Mouse (Mus musculus): ENCODE results near the gene Prcd.
"Not testable (repeated sequence)": the region's sequence is repeated elsewhere in the genome, so short reads cannot be mapped to it uniquely, and the experiment has no call there.

Prcd gene

DNA sequence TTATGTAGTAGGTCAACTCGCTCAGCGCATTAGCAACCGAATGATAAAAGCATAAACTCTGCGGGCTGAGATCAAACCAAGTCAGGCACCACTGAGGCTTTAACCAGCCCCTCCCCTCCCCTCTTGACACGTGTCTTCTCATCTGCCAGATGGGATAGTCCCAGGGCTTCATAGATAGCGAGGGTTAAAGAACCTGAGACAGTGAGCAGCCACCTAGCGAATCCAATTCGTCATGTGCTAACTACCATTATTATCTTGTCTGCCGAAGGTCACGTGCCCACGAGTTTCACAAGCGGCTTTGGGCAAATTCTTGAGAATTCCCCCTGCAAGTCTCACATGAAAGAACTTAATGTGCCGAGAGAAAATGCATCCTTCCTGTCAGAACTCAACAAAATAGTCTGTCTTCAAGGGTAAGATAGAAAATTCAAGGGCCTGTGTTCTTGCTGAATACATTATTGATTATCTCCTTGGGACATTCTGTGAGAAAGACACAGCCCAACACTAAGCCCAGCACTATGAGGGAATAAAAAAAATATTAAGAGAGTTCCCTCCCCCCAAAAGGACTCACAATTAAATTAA lies 16.5 kb downstream of the Prcd start:
- DNase-seq: no peak

DNA sequence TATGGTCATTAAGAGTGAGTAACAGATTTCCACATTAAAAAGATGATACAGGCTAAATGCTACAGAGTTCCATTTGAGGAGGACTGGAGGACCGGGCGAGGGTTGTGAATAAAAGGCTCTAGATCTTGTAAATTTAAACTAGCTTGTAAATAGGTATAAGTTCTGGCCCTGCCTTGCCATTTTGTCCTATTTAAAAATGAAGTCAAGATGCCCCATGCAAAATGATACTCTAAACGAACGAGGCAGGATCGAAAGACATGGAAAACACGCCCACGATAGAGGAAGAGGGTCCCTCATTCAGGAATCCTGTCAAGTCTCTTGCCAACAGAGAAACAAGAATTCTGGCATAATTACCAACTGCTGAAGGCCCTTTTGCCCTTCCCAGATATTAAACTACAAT lies 17.1 kb downstream of the Prcd start:
- DNase-seq: no peak

GRCm38 (mm10) chr11:116671112-116671844 lies 17.9 kb downstream of the Prcd start:
- peak; percentile 97 to 98 for DNase-seq

- no peak for DNase-seq
Measured at GRCm38 (mm10) chr11:116671845-116672434, 18.6 kb downstream of the Prcd start.

GRCm38 (mm10) chr11:116672595-116672994 lies 19.3 kb downstream of the Prcd start:
- no peak for DNase-seq

- DNase-seq: no peak
Measured at GRCm38 (mm10) chr11:116673410-116673809, 20.1 kb downstream of the Prcd start.

DNA sequence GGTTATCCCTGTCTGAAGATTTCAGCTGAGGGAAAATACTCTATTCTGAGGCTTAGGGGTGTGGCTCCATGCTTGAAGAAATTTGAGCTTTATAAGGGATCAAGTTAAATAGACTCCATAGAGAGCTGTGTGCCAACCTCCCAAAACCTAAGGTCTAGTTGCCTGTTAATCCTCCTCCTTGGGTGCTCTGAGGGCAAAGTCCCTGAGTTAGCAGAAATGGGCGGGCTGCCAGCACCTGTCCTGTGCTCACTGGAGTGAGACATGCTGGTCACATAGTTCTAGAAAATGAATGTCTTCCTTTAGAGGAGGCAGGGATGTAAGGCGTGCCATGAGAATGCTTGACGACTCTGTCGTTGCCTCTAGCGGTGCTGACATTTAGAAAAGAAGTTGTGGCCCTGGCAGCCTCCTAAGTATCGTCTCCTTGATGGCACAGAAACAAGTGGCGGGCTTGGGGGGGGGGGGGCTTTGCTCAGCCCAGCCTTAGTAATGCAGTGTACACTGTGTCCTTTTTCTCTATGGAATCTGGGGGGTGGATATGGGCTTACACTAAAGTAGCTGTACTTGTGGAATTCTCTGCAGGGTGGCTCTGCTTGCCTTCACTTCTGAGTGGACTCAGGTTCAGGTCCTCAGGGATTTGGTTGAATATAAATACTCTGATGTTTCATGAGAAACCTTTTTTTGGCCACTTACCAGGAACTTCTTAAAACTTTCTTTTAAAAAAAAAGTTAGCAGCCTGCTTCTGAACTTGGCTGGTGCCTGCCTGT lies 21.5 kb downstream of the Prcd start:
- no peak for DNase-seq

DNA sequence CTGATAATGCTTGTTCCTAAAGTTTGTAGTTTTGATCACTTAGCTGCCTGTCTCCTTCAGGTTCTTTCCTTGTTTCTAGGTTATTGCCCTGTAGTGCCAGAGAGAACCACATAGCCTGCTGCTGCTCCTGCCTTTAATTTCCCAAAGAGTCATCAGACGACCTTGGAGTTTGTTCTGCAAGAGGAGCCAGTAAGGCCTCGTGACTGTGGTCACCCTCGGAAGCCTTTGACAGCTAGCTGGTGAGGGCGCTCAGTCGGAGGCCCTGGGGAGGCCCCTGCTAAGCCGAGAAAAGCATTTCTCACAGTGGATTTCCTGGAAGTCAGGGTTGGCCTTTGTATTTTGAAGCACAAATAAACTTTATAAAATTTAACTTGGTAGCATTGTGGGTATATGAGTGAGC lies 22.1 kb downstream of the Prcd start:
- not testable (repeated sequence) for DNase-seq

DNA sequence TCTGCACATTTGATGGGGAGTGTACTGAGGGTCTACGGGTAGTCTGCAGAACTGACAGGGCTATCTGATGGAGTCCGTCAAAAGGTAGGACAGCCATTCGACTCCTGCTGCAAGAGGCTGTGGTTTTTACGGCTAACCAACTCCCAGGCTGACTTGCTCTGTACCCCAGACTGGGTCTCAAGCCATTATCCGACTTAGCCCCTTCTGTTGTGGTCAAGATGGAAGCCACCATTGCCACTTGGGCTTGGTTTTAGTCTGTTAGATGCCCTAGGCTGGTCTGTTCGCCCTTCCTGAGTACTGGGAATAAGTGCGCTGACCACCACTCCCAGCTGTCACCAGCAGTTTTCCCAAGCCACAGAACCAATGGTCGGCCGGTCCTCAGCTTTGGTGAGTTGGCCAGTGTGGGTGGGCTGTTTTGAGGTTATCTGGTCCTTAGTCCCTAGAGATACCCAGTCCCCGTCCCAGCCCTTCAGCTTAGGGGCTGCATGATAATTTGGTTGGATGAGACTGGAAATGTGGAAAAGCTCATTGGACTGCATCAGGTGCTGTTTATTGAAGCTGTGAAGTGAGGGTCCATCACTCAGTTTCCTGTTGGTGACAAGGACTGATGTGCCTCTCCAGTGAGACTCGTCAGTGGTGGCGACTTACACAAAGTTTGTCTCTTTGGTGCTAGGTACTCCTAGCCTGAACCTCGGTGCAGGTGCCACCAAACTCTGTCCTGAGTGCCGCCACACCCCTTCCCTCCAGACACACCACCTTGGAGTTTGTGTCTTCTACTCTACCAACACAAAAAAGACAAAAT lies 23.0 kb downstream of the Prcd start:
- no peak for DNase-seq

- no peak for DNase-seq
Measured at GRCm38 (mm10) chr11:116677711-116678441, 24.5 kb downstream of the Prcd start.

GRCm38 (mm10) chr11:116679148-116679547 lies 25.8 kb downstream of the Prcd start:
- DNase-seq: no peak

DNA sequence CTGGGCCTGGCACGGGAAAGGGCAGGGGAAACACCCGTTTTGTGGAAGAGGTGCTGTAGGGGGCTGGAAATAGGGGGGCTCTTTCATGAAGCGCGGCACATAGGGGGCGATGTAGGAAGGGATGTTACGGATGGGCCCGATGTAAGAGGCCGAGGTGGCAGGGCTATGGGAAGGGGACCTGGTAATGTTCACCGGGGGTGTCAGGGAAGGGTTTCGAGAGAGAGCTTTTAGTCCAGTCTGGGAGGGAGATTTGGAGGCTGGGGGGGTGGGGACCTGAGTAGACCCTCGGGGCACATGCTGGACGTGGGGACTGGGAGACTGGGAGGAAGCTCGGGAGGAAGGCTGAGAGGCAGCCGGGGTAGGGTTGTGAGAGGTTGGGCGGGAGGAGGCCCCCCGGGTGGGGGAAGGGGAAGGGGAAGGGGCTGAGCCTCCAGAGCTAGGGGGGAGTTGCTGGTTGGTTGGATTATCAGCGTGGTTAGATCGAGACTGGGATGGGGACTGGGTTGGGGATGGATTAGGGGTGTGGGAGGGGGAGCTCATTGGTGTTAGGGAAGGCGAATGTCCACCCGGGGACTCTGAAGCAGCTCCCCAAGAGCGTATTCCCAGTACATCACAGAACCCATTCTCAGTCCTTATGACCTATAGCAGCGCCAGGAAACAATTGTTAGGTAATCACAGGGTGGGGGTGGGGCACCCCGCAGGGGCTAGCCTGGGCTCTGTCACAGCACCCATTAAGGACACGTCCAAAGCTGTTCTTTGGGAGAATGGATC lies 27.2 kb downstream of the Prcd start:
- no peak for DNase-seq

- no peak for DNase-seq
Measured at GRCm38 (mm10) chr11:116681147-116681546, 27.8 kb downstream of the Prcd start.

- no peak for DNase-seq
Measured at GRCm38 (mm10) chr11:116682501-116683144, 29.3 kb downstream of the Prcd start.

DNA sequence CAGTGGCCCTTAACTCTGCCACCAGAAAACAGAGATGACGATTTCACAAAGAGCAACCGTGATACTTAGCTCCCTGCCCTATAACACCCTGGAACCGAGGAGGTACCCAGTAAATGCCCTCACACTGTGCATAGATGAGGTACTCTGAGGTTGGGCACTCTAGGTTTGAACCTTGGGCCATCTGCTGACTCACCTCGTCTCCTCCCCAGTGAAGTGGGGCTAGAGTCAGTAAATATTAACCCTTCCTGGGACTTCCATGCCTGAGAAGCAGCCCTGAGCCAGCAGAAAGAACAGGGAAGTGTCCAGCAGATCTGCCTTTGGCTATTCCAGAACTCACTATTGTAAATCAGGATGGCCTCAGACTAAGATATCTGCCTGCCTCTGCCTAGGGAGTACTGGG lies 30.4 kb downstream of the Prcd start:
- no peak for DNase-seq

DNA sequence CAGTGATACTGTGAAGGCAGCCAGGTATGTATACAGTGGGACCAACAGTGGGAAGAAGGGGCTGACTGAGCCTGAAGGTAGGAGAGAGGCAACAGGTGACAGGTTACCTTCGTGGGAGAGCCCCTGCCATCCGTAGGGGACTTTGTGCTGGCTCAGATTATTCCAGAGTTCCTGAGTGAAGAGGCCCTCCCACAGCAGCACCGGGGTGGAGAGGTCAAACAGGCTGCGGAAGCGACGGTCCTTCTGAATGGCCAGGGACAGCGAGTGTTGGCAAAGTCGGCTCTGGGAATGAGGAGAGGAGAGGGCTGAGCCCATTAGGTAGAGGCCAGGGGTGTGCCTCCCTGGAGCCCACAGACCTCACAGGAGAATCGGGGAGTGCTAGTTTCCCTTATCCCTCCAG lies 32.4 kb downstream of the Prcd start:
- DNase-seq: no peak

- DNase-seq: no peak
Measured at GRCm38 (mm10) chr11:116687897-116688296, 34.6 kb downstream of the Prcd start.

GRCm38 (mm10) chr11:116689622-116690021 lies 36.3 kb downstream of the Prcd start:
- DNase-seq: no peak

GRCm38 (mm10) chr11:116690701-116691575 lies 37.6 kb downstream of the Prcd start:
- no peak for DNase-seq

DNA sequence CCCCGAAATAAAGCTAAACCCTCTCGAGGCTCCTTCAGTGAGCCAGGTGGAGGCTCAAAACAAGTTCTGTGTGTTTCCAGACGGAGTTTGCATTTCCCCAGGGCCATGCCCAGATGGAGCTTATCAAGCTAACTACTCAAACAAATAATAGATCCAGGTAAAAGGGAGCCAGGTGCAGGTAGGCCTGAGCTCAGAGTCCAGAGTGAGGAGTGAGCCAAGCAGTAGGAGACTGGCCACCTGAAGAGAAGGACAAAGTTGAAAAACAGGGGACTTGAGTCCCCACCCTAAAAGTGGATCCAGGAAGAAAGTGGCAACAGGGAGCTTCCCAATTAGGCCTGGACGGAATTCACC lies 40.5 kb downstream of the Prcd start:
- DNase-seq: no peak
